Mouse (Mus musculus) left cerebral cortex, postnatal 4 days (tissue): ENCODE measurements around the gene Gm45808. TPM values are rescaled to one million over a fixed set of nuclear protein-coding genes. Genes with fewer than 3 reads are reported as not detected.
A peak's percentile ranks its signal among the peaks of the same experiment; 100 is the strongest.

ENCODE experiments used
- DNase-seq: peaks from one replicate; pipeline ENCODE4 v3.0.0-alpha.2; 2022
- intact Hi-C: fragments of 180-260 bp; cut with DNase I; formaldehyde crosslinking; loops from one replicate; pipeline ENCODE4 v1.15.1; 2025
- total RNA-seq, 2 experiments: library from RNA; stranded (reverse); gene quantifications; 2 replicates each; pipeline ENCODE4 v1.2.3; 2021

Gene Gm45808
- total RNA-seq, 2 experiments from 2014 or later: not detected

- DNase-seq: no peak
- intact Hi-C loops: no loop called here
These were observed 29.8 kb downstream of the Gm45808 start for GRCm38 (mm10) chr7:45456721-45457203.

GRCm38 (mm10) chr7:45455932-45456696, 30.5 kb downstream of the Gm45808 start:
- DNase-seq: no peak
- intact Hi-C loops: no loop called here

- no peak for DNase-seq
- intact Hi-C loops: no loop called here
These were observed 31.6 kb downstream of the Gm45808 start for GRCm38 (mm10) chr7:45454971-45455370.

- intact Hi-C loops: no loop called here
- peak; percentile 87 for DNase-seq
These were observed 35.1 kb downstream of the Gm45808 start for GRCm38 (mm10) chr7:45451344-45451982.

GRCm38 (mm10) chr7:45449974-45450373, 36.6 kb downstream of the Gm45808 start:
- intact Hi-C loops: no loop called here
- no peak for DNase-seq

GRCm38 (mm10) chr7:45447325-45447990, 39.2 kb downstream of the Gm45808 start:
- DNase-seq: peak; percentile 50
- intact Hi-C loops: no loop called here

GRCm38 (mm10) chr7:45446589-45446988, 40.0 kb downstream of the Gm45808 start:
- intact Hi-C loops: no loop called here
- DNase-seq: no peak

- DNase-seq: no peak
- intact Hi-C loops: no loop called here
These were observed 42.8 kb downstream of the Gm45808 start for GRCm38 (mm10) chr7:45443526-45444420.

- intact Hi-C loops: no loop called here
- DNase-seq: no peak
These were observed 48.9 kb downstream of the Gm45808 start, which contains the start of gene Ruvbl2 for GRCm38 (mm10) chr7:45437521-45438276. Gene Ruvbl2, minus strand, starts transcription at chr7:45438096.

GRCm38 (mm10) chr7:45437046-45437445, 49.6 kb downstream of the Gm45808 start:
- intact Hi-C loops: no loop called here
- no peak for DNase-seq

GRCm38 (mm10) chr7:45436444-45436843, 50.2 kb downstream of the Gm45808 start:
- no peak for DNase-seq
- intact Hi-C loops: no loop called here

GRCm38 (mm10) chr7:45435038-45435437, 51.6 kb downstream of the Gm45808 start:
- intact Hi-C loops: no loop called here
- no peak for DNase-seq

- DNase-seq: peak; percentile 100
- intact Hi-C loops: no loop called here
These were observed 52.2 kb downstream of the Gm45808 start, which contains the start of gene Gys1 for GRCm38 (mm10) chr7:45434203-45435015. Gene Gys1, plus strand, starts transcription at chr7:45434844.

GRCm38 (mm10) chr7:45433835-45434202, 52.8 kb downstream of the Gm45808 start:
- intact Hi-C loops: no loop called here
- no peak for DNase-seq

- intact Hi-C loops: no loop called here
- DNase-seq: no peak
These were observed 60.1 kb downstream of the Gm45808 start for GRCm38 (mm10) chr7:45426556-45426955.

GRCm38 (mm10) chr7:45421194-45421593, 65.4 kb downstream of the Gm45808 start:
- intact Hi-C loops: no loop called here
- no peak for DNase-seq

GRCm38 (mm10) chr7:45420615-45420919, 66.0 kb downstream of the Gm45808 start, which contains the start of gene Lhb:
Gene Lhb, plus strand, starts transcription at chr7:45420820.
- intact Hi-C loops: no loop called here
- DNase-seq: no peak

- DNase-seq: no peak
- intact Hi-C loops: no loop called here
These were observed 66.6 kb downstream of the Gm45808 start for GRCm38 (mm10) chr7:45419859-45420614.
